Mouse (Mus musculus): ENCODE data around the gene Edc4. TPM values are rescaled to one million over a fixed set of nuclear protein-coding genes. Genes with fewer than 3 reads are reported as not detected.
A peak's percentile ranks its signal among the peaks of the same experiment; 100 is the strongest.

Edc4 gene
- polyA plus RNA-seq, 1 experiment = 71.3 TPM

DNA sequence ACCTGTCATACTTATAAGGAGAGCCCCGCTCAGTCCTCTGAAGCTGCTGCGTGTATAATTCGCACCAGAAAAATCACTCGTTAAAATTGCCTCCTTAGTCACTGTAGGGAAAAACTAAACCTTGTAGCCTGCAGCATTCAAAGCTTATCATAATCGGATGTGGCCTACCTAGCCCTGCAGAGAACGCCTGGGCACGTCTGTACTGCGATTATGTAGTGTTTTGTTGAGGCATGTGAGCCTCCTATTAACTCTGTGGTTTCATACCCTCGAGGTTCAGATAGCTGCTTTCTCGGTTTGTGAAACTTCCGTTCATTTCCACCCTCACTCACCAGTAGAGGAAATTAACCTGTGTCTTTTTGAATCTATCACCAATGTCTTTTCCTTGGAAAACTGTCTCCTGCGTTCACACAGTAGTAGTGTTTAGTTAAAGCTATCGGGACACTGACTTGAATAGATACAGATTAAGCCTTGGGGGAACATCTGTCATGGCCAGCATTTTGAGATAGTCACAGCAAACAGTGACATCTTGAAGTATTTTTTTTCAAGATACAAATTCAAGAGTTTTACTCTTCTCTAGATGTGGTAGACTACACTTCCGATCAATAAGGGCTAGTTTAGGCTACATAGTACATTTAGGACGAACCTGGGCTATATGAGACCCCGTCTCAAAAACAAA lies 20.4 kb downstream of the Edc4 start:
- Histone ChIP-seq H3K4me3 (ENCODE audit: insufficient read depth, low read length) (peak overlapping the region; percentile 93), H3K4me1 (ENCODE audit: control insufficient read depth, insufficient read depth, low read length) (no peaks in the 10 kb centered on the region; the same call in 1 of the 2 replicates), H3K27ac (ENCODE audit: insufficient read depth, low read length) (peak overlapping the region; percentile 96; the same call in 1 of the 2 replicates)
- TF ChIP-seq CTCF (IDR thresholded peaks at IDR 0.05; ENCODE audit: extremely low read depth, insufficient read depth, low read length) (no peak), POLR2A (IDR thresholded peaks at IDR 0.05; ENCODE audit: extremely low read depth, insufficient read depth, low read length) (no peak)

DNA sequence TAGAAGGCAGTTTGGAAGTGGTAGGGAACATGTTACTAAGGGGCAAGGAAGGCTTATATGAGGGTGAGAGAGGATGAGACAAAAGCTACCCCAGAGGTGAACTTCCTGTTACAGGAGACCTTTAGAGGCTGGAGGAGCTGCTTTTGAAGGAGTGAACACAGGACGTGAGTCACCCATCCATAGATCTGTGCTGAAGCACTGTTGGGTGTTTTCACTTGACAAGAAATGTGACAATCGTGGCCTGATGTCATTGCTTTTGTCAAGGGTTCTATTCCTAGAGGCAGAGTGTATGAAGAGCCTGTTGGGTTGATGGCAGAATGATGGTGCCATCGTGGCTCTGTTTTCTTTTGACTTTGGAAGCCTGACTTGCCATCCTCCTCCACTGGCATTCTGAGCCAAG lies 38.7 kb downstream of the Edc4 start:
- no peak overlapping the region for H3K4me3 ChIP-seq (ENCODE audit: insufficient read depth, low read length)
- H3K27ac ChIP-seq (ENCODE audit: insufficient read depth, low read length) = no peak overlapping the region
- H3K4me1 ChIP-seq (ENCODE audit: control insufficient read depth, insufficient read depth, low read length) = peaks cover 4% of the 10 kb centered on the region; the same call in 1 of the 2 replicates
- TF ChIP-seq POLR2A (IDR thresholded peaks at IDR 0.05; ENCODE audit: extremely low read depth, insufficient read depth, low read length) = no peak
- no peak for TF ChIP-seq CTCF (IDR thresholded peaks at IDR 0.05; ENCODE audit: extremely low read depth, insufficient read depth, low read length)

DNA sequence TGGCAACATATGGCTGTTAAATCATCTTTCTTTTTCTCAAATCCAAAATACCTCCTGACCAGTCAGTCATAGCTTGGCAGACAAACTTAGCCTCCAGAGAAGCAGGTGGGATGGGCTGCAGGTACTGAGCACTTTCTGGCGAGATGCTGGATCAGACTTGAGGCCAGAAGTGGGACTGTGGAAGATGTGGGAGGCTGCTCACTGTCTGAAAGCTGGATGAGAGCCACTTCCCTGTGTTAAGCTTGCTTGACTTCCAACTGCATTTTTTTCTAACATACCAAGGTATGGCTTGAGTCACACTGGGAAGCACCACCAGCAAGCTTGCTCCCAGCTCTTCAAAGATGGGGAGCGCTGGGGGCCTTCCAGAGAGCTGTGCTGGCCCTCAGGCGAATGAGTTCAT lies 44.4 kb downstream of the Edc4 start:
- peaks cover 2% of the 10 kb centered on the region for H3K4me1 ChIP-seq (ENCODE audit: control insufficient read depth, insufficient read depth, low read length)
- H3K4me3 ChIP-seq (ENCODE audit: insufficient read depth, low read length) = no peak overlapping the region
- H3K27ac ChIP-seq (ENCODE audit: insufficient read depth, low read length) = peak overlapping the region; percentile 27; the same call in 1 of the 2 replicates
- TF ChIP-seq CTCF (IDR thresholded peaks at IDR 0.05; ENCODE audit: extremely low read depth, insufficient read depth, low read length) = no peak

DNA sequence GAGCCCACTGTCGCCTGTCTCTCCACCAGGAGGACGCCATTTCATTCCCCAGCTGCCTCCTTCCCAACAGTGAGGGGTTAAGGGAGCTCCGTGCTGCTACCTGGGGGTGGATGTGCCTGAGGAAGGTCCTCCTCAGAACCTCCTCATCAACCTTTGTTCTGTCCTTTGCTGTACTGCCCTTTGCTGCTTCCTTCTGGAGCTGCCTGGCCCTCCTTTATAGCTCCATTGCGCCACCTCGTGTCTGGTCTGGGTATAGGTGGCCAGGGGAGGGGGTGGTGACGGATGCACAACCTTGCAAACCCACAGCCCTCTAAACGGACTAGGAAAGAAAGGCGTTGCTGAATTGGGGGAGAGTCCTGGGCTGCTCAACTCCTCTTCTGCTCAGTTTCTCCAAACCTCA lies 49.9 kb downstream of the Edc4 start:
- Histone ChIP-seq H3K27ac (ENCODE audit: insufficient read depth, low read length) (no peak overlapping the region), H3K4me1 (ENCODE audit: control insufficient read depth, insufficient read depth, low read length) (no peaks in the 10 kb centered on the region; the same call in 1 of the 2 replicates), H3K4me3 (ENCODE audit: insufficient read depth, low read length) (no peak overlapping the region)
- TF ChIP-seq CTCF (IDR thresholded peaks at IDR 0.05; ENCODE audit: extremely low read depth, insufficient read depth, low read length) = peak; percentile 92
- no peak for TF ChIP-seq POLR2A (IDR thresholded peaks at IDR 0.05; ENCODE audit: extremely low read depth, insufficient read depth, low read length)

DNA sequence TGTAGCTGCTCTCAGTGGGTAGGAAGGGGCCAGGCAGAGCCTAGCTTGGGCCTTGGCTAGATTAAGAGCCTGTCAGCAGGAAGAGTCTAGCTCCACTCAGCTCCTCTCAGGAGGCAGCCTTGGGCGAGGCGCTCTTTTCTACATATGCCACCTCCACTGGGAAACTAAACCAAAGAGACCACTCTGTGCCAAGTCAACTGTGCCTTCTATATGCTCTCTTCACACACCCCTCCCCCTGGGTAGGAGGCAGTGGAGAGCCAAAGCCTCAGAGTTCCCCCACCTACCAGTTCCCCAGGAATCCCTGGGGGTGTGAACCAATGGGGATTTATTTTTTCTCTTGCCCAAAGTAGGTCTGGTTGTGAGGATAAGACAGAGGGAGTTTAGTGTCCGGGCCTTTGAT lies 50.6 kb downstream of the Edc4 start:
- H3K27ac ChIP-seq (ENCODE audit: insufficient read depth, low read length) = peak overlapping the region; percentile 22
- no peak overlapping the region for H3K4me3 ChIP-seq (ENCODE audit: insufficient read depth, low read length)
- TF ChIP-seq POLR2A (IDR thresholded peaks at IDR 0.05; ENCODE audit: extremely low read depth, insufficient read depth, low read length) (peak; percentile 40; the same call in 1 of the 2 replicates), CTCF (IDR thresholded peaks at IDR 0.05; ENCODE audit: extremely low read depth, insufficient read depth, low read length) (no peak)
- peaks cover 2% of the 10 kb centered on the region for H3K4me1 ChIP-seq (ENCODE audit: control insufficient read depth, insufficient read depth, low read length)

DNA sequence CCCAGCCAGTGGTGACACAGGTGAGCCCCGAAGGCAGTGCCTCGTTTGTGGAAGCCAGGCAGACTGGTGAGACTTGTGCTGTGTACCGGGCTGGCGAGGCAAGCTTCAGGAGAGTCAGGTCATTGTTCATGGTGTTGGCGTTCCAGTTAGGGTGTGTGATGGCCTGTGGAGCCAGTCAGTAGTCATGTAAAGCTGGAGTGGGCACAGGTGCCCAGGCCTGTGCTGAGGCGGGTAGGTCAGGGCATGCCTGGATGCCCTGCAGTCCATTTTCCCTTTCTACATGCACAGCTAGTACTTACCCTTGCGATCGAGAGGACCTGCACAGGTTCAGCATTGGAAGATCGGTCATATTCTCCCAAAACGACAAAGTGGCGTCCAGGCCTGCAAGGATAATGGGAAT lies 51.8 kb downstream of the Edc4 start:
- H3K4me3 ChIP-seq (ENCODE audit: insufficient read depth, low read length) = no peak overlapping the region
- H3K4me1 ChIP-seq (ENCODE audit: control insufficient read depth, insufficient read depth, low read length) = peaks cover 2% of the 10 kb centered on the region
- no peak overlapping the region for H3K27ac ChIP-seq (ENCODE audit: insufficient read depth, low read length)
- TF ChIP-seq CTCF (IDR thresholded peaks at IDR 0.05; ENCODE audit: extremely low read depth, insufficient read depth, low read length) (no peak), POLR2A (IDR thresholded peaks at IDR 0.05; ENCODE audit: extremely low read depth, insufficient read depth, low read length) (no peak)

DNA sequence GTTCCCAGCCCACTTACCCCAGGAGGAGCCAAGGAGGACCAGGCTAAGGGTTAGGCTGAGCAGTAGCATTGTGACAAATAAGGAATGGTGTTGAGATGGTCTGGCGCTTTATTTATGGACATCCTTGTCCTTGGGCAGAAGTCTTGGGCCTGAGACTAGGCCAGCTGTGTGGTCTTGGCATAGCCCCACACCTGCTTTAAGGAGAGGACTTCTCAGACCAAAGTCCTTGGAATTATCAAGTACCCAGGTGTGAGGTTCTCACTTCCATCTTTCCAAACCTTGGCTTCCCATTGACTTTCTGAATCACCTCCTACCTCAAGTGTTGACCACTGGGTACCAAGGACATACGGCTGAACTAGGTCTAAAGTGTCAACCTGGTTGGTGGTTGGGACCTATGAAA lies 53.1 kb downstream of the Edc4 start, which contains the start of gene Ctrl:
Gene Ctrl, minus strand, starts transcription at position 101 of the 400 bp plus-strand sequence.
- Histone ChIP-seq H3K27ac (ENCODE audit: insufficient read depth, low read length) (no peak within 1 kb of the TSS), H3K4me1 (ENCODE audit: control insufficient read depth, insufficient read depth, low read length) (peaks cover 2% of the 10 kb centered on the region), H3K4me3 (ENCODE audit: insufficient read depth, low read length) (no peak within 1 kb of the TSS)
- TF ChIP-seq CTCF (IDR thresholded peaks at IDR 0.05; ENCODE audit: extremely low read depth, insufficient read depth, low read length) = no peak
- no peak for TF ChIP-seq POLR2A (IDR thresholded peaks at IDR 0.05; ENCODE audit: extremely low read depth, insufficient read depth, low read length)

DNA sequence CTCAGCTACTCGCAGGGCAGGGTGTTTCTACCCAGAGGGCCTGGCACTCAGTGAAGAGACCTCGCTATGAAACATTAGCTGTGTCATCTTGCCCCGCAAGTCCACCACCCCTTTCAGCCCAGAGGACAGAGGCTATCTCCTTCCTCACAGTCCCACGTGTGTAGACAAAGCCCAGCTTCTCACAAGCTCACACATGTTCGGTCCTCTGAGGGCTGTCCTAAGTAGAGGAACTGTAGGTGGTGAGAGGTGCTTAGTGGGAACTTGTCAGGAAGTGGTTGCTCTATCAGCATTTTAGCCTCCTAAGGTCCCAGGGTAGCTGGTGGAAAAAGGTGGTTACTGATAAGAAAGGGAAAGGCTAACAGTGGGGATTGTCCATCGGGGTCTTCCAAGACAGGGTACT lies 54.4 kb downstream of the Edc4 start:
- H3K4me3 ChIP-seq (ENCODE audit: insufficient read depth, low read length) = no peak overlapping the region
- no peak for TF ChIP-seq CTCF (IDR thresholded peaks at IDR 0.05; ENCODE audit: extremely low read depth, insufficient read depth, low read length)
- no peak for TF ChIP-seq POLR2A (IDR thresholded peaks at IDR 0.05; ENCODE audit: extremely low read depth, insufficient read depth, low read length)
- peaks cover 2% of the 10 kb centered on the region for H3K4me1 ChIP-seq (ENCODE audit: control insufficient read depth, insufficient read depth, low read length)
- H3K27ac ChIP-seq (ENCODE audit: insufficient read depth, low read length) = no peak overlapping the region

DNA sequence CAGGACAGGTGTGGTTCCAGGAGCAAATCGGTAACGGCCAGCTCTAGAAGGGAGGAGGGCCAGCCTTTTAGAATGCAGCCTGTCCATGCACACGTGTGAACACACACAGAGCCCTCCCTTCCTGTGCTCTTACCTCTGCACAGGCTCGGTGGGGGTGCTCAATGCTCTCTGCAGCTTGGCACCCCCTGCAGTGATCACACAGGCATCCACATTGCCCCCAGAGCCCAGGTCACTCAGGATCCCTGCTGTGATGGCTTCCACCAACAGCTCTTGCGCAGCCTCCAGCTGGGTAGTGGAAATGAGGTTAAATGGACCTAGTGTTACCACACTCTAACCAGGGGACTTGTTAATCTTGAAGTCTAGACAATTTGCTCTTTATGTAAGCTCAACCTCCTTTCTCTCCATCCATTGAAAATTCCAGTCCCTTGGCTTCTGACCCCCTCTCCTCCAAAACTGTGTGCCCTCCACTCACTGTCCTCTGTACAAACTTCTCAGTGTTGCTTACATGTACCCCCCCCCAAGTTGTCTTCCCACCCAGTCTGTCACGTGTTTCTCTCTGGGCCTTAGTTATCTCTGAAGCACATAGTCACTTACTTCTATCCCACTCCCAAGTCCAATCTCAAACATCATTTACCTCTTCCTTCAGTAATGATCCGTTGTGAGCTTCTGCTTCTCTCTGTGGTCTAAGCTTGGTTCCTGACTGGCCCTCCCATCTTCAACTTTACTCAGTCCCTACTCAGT lies 55.4 kb downstream of the Edc4 start:
- Histone ChIP-seq H3K27ac (ENCODE audit: insufficient read depth, low read length) (peak overlapping the region; percentile 61; the same call in 1 of the 2 replicates), H3K4me3 (ENCODE audit: insufficient read depth, low read length) (peak overlapping the region; percentile 91), H3K4me1 (ENCODE audit: control insufficient read depth, insufficient read depth, low read length) (peaks cover 2% of the 10 kb centered on the region; the same call in 1 of the 2 replicates)
- TF ChIP-seq POLR2A (IDR thresholded peaks at IDR 0.05; ENCODE audit: extremely low read depth, insufficient read depth, low read length) (no peak), CTCF (IDR thresholded peaks at IDR 0.05; ENCODE audit: extremely low read depth, insufficient read depth, low read length) (no peak)
